Mouse (Mus musculus) intestine, embryonic 14.5 days (tissue): ENCODE measurements at regions not wholly inside any gene's neighbourhood (a gene's known extent, or its start where the extent isn't known, plus 50 kb on each side); places are given as distances from the start of the nearest gene placed in this dataset.
"Not testable (repeated sequence)": the region's sequence is repeated elsewhere in the genome, so short reads cannot be mapped to it uniquely, and the experiment has no call there.

Source experiments
- ATAC-seq: fragments of 200-750 bp; cut with Nextera tagmentation; replicated peaks from 2 replicates; pipeline ENCODE4 v1.8.0; 2017; ENCODE audit warnings: low read depth, moderate number of reproducible peaks, moderate TSS enrichment, moderate library complexity; ENCODE audit not compliant: low FRiP score, low TSS enrichment
- DNase-seq: peaks from one replicate; pipeline ENCODE4 v3.0.0-alpha.2; 2018; ENCODE audit warnings: low spot score
- H3K27ac ChIP-seq: fragments of 300-500 bp; sonication (generic); 2 replicates; pipeline ENCODE4 v1.5.1; 2014; ENCODE audit warnings: low read depth, mild to moderate bottlenecking, control low read depth
- H3K27me3 ChIP-seq: fragments of 300-500 bp; sonication (generic); replicated peaks from 2 replicates; pipeline ENCODE4 v1.6.1; 2014; ENCODE audit warnings: low read length, control low read depth; ENCODE audit not compliant: control insufficient read depth, insufficient read depth
- H3K36me3 ChIP-seq: fragments of 300-500 bp; sonication (generic); 2 replicates; pipeline ENCODE4 v1.6.1; 2014; ENCODE audit warnings: low read length, control low read depth; ENCODE audit not compliant: control insufficient read depth, insufficient read depth
- H3K4me1 ChIP-seq: fragments of 300-500 bp; sonication (generic); replicated peaks from 2 replicates; pipeline ENCODE4 v1.6.1; 2014; ENCODE audit warnings: low read length, control low read depth, mixed read lengths; ENCODE audit not compliant: control insufficient read depth, insufficient read depth
- H3K4me2 ChIP-seq: fragments of 300-500 bp; sonication (generic); 2 replicates; pipeline ENCODE4 v1.6.1; 2014; ENCODE audit warnings: low read length
- H3K4me3 ChIP-seq: fragments of 300-500 bp; sonication (generic); 2 replicates; pipeline ENCODE4 v1.5.1; 2014; ENCODE audit warnings: low read depth, low read length, control low read depth, mixed read lengths
- H3K9ac ChIP-seq: fragments of 300-500 bp; sonication (generic); 2 replicates; pipeline ENCODE4 v1.6.1; 2014; ENCODE audit warnings: mild to moderate bottlenecking, low read length
- H3K9me3 ChIP-seq: fragments of 300-500 bp; sonication (generic); 2 replicates; pipeline ENCODE4 v1.6.1; 2016; ENCODE audit warnings: low read length, control low read depth; ENCODE audit not compliant: control insufficient read depth
- WGBS: fragments of 180-500 bp; shearing (Covaris S2); extraction: QIAGEN DNeasy Blood & Tissue Kit; methylation state at CpG from one replicate; pipeline ENCODE4 v1.1.7; 2014; 5-methylcytosine and 5-hydroxymethylcytosine counted together

- DNase-seq: no peak
- 76% methylated on average over 3 of the region's 3 CpGs for WGBS
- ATAC-seq: no peak
These were observed 1339.0 kb downstream of the Zfp704 start for GRCm38 (mm10) chr3:8270935-8271298.

GRCm38 (mm10) chr3:8270009-8270934 is 1339.6 kb downstream of the Zfp704 start:
- no peaks in the 10 kb centered on the region for H3K27me3 ChIP-seq
- no peaks in the 10 kb centered on the region for H3K9me3 ChIP-seq
- H3K4me1 ChIP-seq: 0 out of 2 replicates have a peak, but pooled peaks cover 3% of the 10 kb centered on the region
- H3K4me3 ChIP-seq: no peak overlapping the region
- ATAC-seq: no peak
- DNase-seq: no peak
- H3K9ac ChIP-seq: no peak overlapping the region
- H3K36me3 ChIP-seq: no peaks in the 10 kb centered on the region
- H3K27ac ChIP-seq: no peak overlapping the region
- no peak overlapping the region for H3K4me2 ChIP-seq
- 72% methylated on average over 1 of the region's 1 CpGs for WGBS

More at GRCm38 (mm10) chr3:8270935-8271298, 1339.0 kb downstream of the Zfp704 start:
- no peaks in the 10 kb centered on the region for H3K27me3 ChIP-seq
- no peak overlapping the region for H3K27ac ChIP-seq
- no peak overlapping the region for H3K4me2 ChIP-seq
- no peaks in the 10 kb centered on the region for H3K9me3 ChIP-seq
- no peaks in the 10 kb centered on the region for H3K4me1 ChIP-seq
- no peaks in the 10 kb centered on the region for H3K36me3 ChIP-seq
- no peak overlapping the region for H3K9ac ChIP-seq
- H3K4me3 ChIP-seq: no peak overlapping the region

GRCm38 (mm10) chr3:8265783-8266182 is 1344.1 kb downstream of the Zfp704 start:
- no peaks in the 10 kb centered on the region for H3K9me3 ChIP-seq
- DNase-seq (no peak), ATAC-seq (peak; percentile 70)
- WGBS: 65% methylated on average over 3 of the region's 3 CpGs
- H3K4me3 ChIP-seq: no peak overlapping the region
- H3K4me1 ChIP-seq: 0 out of 2 replicates have a peak, but pooled peaks cover 3% of the 10 kb centered on the region
- no peak overlapping the region for H3K4me2 ChIP-seq
- no peak overlapping the region for H3K9ac ChIP-seq
- no peak overlapping the region for H3K27ac ChIP-seq
- H3K27me3 ChIP-seq: no peaks in the 10 kb centered on the region
- no peaks in the 10 kb centered on the region for H3K36me3 ChIP-seq

- Histone ChIP-seq H3K27ac (no peak overlapping the region), H3K4me3 (no peak overlapping the region), H3K36me3 (no peaks in the 10 kb centered on the region), H3K4me2 (no peak overlapping the region), H3K4me1 (0 out of 2 replicates have a peak, but pooled peaks cover 3% of the 10 kb centered on the region), H3K9me3 (no peaks in the 10 kb centered on the region), H3K27me3 (no peaks in the 10 kb centered on the region), H3K9ac (no peak overlapping the region)
- peak; percentile 85 for ATAC-seq
- DNase-seq: no peak
- 12% methylated on average over 4 of the region's 4 CpGs for WGBS
These were observed 1345.4 kb downstream of the Zfp704 start for GRCm38 (mm10) chr3:8264366-8265033.

- H3K27ac ChIP-seq: no peak overlapping the region
- H3K4me3 ChIP-seq: no peak overlapping the region
- DNase-seq (no peak), ATAC-seq (no peak)
- H3K4me2 ChIP-seq: no peak overlapping the region
- H3K9ac ChIP-seq: no peak overlapping the region
- H3K4me1 ChIP-seq: no peaks in the 10 kb centered on the region
- H3K36me3 ChIP-seq: no peaks in the 10 kb centered on the region
- H3K9me3 ChIP-seq: no peaks in the 10 kb centered on the region
- no peaks in the 10 kb centered on the region for H3K27me3 ChIP-seq
These were observed 1352.6 kb downstream of the Zfp704 start for GRCm38 (mm10) chr3:8257293-8257692.

- 79% methylated on average over 2 of the region's 2 CpGs for WGBS
- H3K36me3 ChIP-seq: no peaks in the 10 kb centered on the region
- ATAC-seq: no peak
These were observed 1357.6 kb downstream of the Zfp704 start for GRCm38 (mm10) chr3:8252311-8252710.

GRCm38 (mm10) chr3:8248911-8249310 is 1361.0 kb downstream of the Zfp704 start:
- Histone ChIP-seq H3K9me3 (no peaks in the 10 kb centered on the region), H3K4me1 (no peaks in the 10 kb centered on the region), H3K36me3 (no peaks in the 10 kb centered on the region), H3K27ac (no peak overlapping the region), H3K27me3 (no peaks in the 10 kb centered on the region), H3K4me3 (no peak overlapping the region), H3K9ac (no peak overlapping the region), H3K4me2 (no peak overlapping the region)
- DNase-seq (no peak), ATAC-seq (no peak)
- WGBS: 79% methylated on average over 1 of the region's 1 CpGs

More at GRCm38 (mm10) chr3:8252311-8252710, 1357.6 kb downstream of the Zfp704 start:
- Histone ChIP-seq H3K9me3 (no peaks in the 10 kb centered on the region), H3K4me1 (no peaks in the 10 kb centered on the region), H3K9ac (no peak overlapping the region), H3K27ac (no peak overlapping the region), H3K27me3 (no peaks in the 10 kb centered on the region), H3K4me2 (no peak overlapping the region), H3K4me3 (no peak overlapping the region)
- DNase-seq: no peak

GRCm38 (mm10) chr3:8245822-8246221 is 1364.1 kb downstream of the Zfp704 start:
- not testable (repeated sequence) for H3K4me1 ChIP-seq, H3K4me3 ChIP-seq, H3K27ac ChIP-seq, H3K9ac ChIP-seq, H3K36me3 ChIP-seq, H3K9me3 ChIP-seq, ATAC-seq, H3K4me2 ChIP-seq, DNase-seq, H3K27me3 ChIP-seq
- 26% methylated on average over 1 of the region's 1 CpGs for whole genome bisulfite sequencing
